Mouse (Mus musculus) A20 (cell line): ENCODE data around the gene Bloc1s1.
A peak's percentile ranks its signal among the peaks of the same experiment; 100 is the strongest.

ENCODE experiments used
- DNase-seq: peaks from one replicate; pipeline ENCODE4 v3.0.0-alpha.2; 2011; ENCODE audit warnings: low read depth, low spot score

The Bloc1s1 gene

GRCm38 (mm10) chr10:128923935-128924334 lies at the start of gene Bloc1s1:
Gene Bloc1s1, minus strand, starts transcription at chr10:128924035.
- no peak for DNase-seq

DNA sequence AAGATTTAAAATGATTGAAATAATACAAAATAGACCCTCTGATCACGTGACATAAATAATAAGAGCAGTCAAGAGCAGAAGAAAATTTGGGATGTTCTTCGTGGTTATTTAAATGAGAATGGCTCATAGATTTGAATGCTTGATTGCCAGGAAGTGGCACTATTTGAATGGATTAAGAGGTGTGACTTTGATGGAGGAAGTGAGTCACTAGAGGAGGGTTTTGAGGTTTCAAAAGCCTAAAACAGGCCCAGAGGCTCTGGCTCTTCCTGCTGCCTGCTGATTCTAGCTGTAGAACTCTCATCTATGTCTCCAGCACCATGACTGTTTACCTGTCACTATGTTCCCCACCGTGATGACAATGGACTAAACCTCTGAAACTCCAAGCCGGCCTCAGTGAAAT lies 49.0 kb upstream of the Bloc1s1 start:
- DNase-seq: no peak

GRCm38 (mm10) chr10:128970740-128971250 lies 47.0 kb upstream of the Bloc1s1 start:
- DNase-seq: peak; percentile 40

DNA sequence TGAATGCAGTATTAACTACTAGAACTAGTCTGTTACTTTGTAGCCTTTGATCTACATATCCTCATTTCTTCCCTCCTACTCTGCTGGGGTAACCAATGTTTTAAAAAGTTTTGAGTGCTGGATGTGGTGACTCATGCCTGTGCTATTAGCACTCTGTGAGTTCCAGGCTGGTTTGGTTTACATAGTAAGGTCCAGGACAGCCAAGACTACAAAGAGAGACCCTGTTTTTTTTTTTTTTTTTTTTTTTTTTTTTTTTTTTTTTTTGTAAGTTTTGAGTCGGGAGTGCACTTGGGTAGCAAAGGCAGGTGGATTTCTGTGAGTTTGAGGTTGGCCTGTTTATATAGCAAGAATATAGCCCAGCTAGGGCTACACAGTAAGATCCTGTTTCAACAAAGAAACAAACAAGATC lies 44.5 kb upstream of the Bloc1s1 start:
- DNase-seq: no peak

DNA sequence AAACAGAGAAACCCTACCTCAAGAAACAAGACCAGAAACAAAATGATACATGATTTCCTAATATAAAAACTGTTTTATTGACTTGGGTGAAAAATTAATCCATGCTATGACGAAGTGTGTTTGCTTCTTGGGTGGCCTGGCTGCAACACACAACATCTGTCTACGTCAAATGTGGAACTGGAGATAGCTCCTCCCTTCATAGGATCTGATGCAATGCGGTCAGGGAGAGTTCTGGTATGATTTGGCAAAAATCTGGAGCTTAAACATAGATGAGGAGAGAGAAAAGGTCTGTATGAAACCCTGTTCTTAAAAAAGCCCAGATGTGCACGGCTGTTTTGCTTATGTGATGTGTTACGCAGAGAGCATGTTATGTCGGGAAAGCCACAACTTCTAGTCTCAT lies 42.0 kb upstream of the Bloc1s1 start:
- no peak for DNase-seq

- no peak for DNase-seq
These were observed 41.1 kb upstream of the Bloc1s1 start for GRCm38 (mm10) chr10:128964961-128965360.

GRCm38 (mm10) chr10:128960590-128961584 lies 37.1 kb upstream of the Bloc1s1 start, which contains the start of gene Mettl7b:
Gene Mettl7b, minus strand, starts transcription at chr10:128960988.
- DNase-seq: no peak

DNA sequence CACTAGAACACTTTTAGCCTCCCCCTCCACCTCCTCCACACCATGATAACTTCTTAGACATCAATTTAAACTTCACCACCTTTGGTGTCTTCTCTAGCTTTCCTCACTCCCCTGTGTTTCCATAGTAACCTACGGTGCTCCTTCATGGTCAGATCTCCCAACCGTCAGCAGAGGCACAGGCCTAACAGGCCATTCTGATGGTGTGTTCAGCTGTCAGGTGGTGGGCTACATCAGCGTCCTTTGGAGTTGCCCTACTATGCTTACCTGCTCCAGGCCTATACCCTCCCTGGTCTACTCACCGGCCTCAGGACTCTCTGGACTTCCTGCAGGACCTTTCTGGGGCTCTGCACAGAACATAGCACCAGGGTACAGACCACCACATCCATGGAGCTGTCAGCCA lies 36.3 kb upstream of the Bloc1s1 start:
- DNase-seq: no peak

DNA sequence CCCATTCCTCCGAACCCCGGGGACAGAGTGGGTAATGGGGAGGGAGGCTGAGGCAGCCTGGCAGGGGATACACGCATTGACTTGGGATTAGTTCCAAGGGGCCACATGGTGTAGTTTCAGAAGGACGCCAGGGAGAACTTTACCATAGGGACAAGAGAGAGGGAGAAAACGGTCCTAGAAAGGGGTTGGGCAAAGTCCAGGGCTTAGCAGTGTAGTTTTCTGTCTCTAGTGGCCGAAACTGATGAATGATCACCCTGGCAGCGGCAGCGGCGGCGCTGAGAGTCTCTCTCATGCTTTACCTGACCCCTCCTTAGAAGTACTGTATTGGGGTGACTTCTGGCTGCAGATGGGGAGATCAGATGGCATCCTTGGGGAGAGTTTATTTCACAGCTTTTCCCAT lies 34.5 kb upstream of the Bloc1s1 start:
- DNase-seq: no peak

GRCm38 (mm10) chr10:128950208-128950887 lies 26.5 kb upstream of the Bloc1s1 start:
- no peak for DNase-seq

DNA sequence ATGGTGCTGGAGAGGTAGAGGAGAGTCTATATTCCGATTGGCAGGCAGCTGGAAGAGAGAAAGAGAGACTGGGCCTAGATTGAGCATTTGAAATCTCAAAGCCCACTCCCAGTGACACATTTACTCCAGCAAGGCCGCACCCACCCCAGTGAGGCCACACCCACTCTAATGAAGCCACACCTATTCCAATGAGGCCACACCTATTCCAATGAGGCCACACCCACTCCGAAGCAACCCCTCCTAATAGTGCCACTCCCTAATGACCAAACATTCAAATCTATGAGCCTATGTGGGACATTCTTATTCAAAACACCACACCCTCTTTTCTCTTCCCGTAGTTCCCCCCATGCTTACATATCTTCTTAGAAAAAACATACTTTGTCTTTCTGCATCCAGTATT lies 23.7 kb upstream of the Bloc1s1 start:
- DNase-seq: no peak

- DNase-seq: peak; percentile 46
These were observed 21.8 kb upstream of the Bloc1s1 start for GRCm38 (mm10) chr10:128945675-128946074.

- no peak for DNase-seq
These were observed 16.7 kb upstream of the Bloc1s1 start for GRCm38 (mm10) chr10:128940475-128941061.

DNA sequence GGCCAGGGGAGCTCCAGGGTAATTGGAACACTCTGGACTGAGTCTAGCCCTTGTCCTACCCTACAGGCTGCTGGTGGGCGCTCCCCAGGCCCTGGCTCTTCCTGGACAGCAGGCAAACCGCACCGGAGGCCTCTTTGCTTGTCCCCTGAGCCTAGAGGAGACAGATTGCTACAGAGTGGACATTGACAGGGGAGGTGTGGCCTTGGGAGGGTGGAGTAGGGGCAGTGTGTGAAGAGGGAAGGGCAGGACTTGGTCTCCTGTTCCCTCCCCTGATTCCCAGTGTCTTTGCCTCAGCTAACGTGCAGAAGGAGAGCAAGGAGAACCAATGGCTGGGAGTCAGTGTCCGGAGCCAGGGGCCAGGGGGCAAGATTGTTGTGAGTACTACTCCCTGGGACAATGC lies 15.1 kb upstream of the Bloc1s1 start:
- DNase-seq: no peak

DNA sequence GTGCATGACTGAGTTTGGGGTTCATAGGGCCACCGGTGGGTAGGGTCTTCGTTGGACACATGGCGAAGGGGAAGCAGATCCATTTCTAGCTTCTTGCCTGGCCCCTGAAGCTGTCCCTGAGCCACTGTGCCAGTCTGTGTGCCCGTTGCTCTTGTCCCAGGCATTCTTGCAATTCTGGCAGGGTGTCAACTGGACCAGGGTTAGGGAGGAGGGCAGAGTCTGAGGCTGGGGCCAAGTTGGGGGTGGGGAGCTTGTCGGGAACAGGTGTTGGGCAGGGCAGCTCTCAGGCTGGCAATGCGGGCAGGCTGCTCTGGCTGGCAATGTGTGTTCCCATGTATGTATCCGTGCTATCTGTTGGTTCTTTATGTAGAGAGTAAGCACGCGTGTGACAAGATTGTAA lies 14.6 kb upstream of the Bloc1s1 start:
- no peak for DNase-seq

DNA sequence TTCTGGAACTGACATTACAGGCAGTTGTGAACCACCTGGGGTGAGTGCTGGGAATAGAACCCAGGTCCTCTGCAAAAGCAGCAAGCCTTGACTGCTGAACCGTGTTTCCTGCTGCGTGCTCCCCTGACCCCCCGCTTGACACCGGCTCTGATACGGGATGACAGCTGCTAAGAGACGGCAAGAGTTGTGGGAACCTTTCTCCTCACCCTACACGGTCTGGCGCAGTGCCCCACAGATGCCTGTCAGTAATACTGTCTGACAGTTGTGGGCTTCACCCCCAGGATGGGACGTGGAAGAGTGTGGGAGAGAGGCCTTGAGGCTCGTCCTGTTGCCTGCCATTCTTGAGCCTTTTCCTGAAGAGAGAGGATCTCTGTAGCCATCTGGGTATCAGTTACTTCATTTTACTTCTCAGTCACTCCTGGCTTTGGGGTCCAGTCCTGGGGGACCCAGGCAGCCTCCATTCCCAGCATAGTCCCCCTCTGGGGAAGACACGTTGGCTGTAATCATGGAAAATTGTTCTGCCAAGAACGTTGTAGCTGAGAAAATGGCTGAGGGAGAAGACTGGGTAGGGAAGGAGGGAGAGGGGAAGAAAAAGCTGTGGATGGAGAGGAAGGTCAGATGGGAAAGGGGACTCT lies 14.0 kb upstream of the Bloc1s1 start:
- DNase-seq: peak; percentile 17

GRCm38 (mm10) chr10:128935826-128936440 lies 12.1 kb upstream of the Bloc1s1 start:
- no peak for DNase-seq

DNA sequence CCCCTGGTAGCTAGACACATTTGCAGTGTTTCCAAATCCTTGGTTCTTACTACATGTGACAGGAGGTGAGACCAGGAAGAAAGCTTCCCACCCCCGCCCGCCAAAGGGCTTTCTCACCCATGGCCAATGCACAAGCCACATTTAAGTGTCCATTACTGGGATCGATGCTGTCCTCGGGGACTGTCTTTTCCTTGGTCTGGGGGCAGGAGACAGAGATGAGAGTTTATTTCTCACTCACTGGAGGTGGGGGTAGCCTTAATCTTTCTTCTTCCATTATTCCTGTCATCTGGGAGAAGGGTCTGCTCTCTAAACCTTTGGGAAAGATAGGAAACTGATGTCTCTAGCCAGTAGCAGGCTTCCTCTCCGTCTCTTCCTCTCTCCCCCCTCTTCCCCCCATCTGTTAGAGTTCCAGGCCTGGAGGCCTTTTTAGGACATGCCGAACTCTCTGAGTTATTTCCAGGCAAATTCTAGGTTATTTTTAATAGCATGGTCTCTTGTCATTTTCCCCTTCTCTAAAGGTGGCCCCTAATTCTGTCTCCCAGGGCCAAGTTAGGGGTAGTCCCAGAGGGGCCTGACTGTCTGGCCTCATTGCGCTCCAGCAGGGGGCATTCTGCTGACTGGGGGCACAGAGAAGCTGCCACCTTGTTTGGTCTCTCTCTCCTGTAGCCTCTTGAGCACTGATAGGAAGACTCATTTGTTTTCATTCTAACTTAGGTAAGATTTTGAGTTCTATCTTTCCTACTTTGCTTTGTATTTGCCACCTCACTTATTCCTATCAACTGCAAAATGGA lies 11.4 kb upstream of the Bloc1s1 start:
- no peak for DNase-seq

DNA sequence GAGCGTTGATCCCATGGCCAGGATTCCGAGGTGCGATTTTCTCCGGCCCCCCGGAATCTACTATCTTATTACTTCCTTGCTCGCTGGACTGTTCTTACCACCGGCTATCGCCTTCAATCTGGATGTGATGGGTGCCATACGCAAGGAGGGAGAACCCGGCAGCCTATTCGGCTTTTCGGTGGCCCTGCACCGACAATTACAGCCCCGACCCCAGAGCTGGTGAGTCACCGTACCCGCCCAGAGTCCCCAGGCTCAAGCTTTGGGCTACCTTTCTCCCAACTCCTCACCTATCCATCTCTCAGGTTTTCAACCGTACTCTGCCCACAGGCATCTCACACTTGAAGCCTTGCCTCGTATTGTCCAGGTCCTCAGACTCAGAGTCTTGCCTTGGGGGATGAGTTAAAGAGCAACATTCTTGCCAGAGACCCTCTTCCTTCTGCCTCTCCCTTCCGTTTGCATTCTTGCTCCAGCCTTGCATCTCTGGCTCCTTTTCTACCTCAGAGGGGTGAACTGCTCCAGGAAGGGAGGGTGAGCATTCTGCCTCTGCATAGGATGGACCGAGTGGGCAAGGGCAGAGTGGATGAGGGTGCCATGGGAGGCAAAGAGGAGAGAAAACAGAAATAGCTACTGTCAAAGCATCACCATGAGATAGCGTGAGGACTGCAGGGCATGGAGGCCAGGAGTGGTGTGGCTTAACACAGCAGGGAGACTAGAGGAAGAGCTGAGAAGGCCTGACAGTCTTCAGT lies 10.3 kb upstream of the Bloc1s1 start:
- no peak for DNase-seq

DNA sequence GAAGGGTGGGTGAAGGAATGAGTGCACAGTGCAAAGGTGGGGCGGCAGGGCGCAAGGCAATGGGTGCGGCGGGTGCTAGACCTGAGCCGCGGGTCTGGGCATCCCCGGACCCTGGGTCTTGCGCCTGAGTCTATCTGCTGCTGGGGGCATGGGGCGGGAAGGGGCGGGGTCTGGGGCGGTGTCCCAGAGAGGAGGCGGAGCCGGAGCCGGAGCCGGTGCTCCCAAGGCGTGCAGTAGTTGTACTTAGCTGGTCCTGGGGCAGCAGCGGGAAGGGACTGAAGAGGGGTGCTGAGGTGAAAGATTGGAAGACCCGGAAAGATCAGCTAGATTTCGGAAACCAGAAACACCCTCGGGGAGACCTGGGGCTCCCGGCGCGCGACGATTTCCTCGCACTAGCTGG lies 9.7 kb upstream of the Bloc1s1 start, which contains the start of gene Itga7:
TSS of gene Itga7 (plus strand) at position 245 of the 400 bp plus-strand sequence.
- DNase-seq: no peak
